Mouse (Mus musculus) ovary, postnatal 10 days (tissue): Measurements from ENCODE around the gene Palld.
A peak's percentile ranks its signal among the peaks of the same experiment; 100 is the strongest.

Experiments
- DNase-seq: peaks from one replicate; pipeline ENCODE4 v3.0.0; 2022; ENCODE audit warnings: low spot score

The Palld gene

GRCm38 (mm10) chr8:61502277-61502676 lies 400.2 kb downstream of the Palld start:
- DNase-seq: no peak

DNA sequence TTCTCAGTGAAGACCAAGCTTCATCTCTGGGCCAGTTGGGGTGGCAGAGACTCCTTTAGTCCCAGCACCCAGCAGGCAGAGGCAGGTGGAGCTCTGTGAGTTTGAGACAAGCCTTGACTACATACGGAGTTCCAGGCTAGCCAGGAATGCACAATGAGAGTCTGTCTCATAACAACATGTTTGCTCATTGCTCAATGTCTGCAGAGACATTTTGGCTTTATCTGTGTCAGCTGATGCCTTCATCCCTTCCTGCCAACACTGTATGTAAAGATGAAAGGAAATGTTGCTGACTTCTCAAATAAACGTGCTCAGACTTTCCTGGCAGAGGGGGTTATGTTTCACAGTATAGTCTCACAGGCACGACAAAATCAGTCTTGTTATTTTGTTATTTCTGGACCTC lies 401.6 kb downstream of the Palld start:
- DNase-seq: no peak

DNA sequence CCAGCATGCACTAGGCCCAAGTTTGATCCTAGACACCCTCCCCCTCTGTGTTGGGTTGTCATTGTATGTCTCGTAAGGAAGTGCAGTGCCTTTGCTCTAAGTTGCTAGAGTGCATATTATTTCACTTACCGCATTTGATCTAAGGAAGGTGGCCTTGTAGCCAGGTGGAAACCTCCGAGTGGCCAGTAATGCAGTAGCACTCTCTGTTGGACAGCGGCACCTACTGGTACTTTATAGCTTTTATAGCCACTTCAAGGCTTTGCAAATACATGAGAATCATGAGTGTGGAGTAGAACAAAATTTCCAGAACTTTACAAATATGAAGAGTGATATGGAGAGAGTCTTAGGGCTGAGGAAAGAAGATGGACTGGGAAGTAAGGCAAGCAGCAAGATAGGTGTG lies 403.5 kb downstream of the Palld start:
- no peak for DNase-seq

GRCm38 (mm10) chr8:61497110-61497509 lies 405.4 kb downstream of the Palld start:
- DNase-seq: no peak

GRCm38 (mm10) chr8:61488631-61489030 lies 413.9 kb downstream of the Palld start:
- DNase-seq: no peak

GRCm38 (mm10) chr8:61487597-61488156 lies 414.8 kb downstream of the Palld start, which contains the start of gene Cbr4:
Cbr4 (plus strand) TSS chr8:61487734.
- DNase-seq: peak; percentile 68

DNA sequence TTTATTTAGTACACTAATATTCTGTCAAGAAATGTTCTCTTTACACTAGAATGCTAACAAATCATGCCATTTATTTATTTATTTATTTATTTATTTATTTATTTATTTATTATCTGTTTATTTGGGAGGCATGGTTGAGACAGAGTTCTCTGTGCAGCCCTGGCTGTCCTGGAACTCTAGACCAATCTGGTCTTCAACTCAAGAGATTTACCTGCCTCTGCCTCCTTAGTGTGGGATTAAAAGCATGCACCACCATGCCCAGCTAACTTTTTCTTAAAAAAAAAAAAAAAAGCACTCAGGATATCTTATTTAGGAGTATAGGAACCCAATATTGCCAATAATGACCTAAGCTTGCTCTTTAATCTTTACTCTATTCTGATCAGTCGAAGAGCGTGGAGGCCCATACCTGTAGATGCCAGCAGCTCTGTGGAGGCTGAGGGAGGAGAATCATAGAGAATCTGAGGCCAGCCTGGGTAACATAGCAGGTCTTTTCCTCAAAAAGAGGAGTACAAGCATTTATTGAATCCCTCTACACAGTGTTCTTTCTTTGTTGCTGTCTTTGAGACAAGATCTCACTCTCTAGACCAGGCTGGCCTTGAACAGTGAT lies 415.5 kb downstream of the Palld start:
- no peak for DNase-seq

DNA sequence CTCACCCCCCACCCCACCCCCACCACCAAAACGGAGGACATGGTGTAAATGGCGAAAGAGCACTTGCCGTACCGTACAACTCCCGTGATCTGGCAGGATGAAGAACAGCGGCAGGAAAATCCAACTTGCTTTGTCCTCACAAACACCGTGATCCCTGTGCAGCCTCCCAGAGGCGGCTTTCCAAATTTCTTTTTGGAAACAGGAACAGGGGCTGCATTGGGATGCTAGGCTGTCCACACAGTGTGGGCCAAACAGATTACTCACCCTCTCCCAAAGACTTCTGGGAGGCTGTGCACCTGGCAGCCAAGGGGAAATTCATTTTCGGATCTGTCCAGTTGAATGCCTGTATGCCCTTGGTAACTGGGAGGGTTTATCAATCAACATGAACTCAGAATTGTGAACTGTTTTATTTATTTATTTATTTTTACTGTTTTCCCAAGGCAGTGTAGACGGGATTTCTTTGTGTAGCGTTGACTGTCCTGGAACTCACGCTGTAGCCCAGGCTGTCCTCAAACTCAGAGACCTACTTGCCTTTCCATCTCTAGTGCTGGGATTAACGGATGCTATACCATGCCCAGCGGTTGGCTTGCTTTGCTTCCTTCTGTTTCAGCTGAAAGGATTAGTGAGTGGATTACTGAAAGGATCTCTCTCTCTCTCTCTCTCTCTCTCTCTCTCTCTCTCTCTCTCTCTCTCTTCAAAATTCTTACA lies 422.1 kb downstream of the Palld start:
- DNase-seq: no peak

GRCm38 (mm10) chr8:61479506-61480214 lies 422.8 kb downstream of the Palld start:
- DNase-seq: no peak

GRCm38 (mm10) chr8:61478793-61479192 lies 423.7 kb downstream of the Palld start:
- no peak for DNase-seq

DNA sequence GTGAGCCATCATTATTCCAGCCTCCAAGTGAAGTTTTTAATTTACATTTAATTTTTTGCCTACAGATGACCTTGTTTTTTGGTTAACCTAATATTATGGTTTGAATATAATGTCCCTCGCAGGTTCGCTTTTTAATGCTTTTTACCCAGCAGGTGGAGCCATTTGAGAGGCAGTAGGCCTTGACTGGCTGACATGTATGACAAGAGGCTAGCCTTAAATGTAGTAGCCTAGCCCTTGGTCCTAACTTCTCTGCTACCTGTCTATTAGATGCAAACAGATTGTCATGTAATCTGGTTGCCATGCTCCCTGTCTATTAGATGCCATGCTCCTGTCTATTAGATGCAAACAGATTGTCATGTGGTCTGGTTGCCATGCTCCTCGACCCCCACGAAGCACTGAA lies 424.3 kb downstream of the Palld start:
- DNase-seq: no peak

- no peak for DNase-seq
Observed at GRCm38 (mm10) chr8:61476160-61476559, 426.3 kb downstream of the Palld start.

DNA sequence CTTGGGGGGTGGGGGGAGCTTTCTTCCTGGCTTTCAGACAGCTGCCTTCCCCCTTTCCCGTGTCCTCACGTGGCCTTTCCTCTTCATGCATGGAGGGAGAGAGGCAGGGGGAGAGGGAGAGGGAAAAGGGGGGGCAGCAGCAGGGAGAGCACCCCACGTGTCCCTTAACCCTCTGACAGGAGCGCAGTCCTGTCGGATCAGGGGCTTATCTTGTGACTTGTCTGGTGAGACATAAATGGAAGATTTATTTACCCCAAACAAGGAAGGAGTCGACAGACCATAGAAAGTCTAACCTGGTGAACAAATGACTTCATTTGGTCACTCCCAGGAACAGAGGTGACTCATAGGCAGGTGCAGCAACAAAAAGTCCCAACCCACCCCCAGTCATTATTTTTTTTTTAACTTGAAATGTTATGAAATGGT lies 427.2 kb downstream of the Palld start:
- DNase-seq: no peak

- DNase-seq: no peak
Observed at GRCm38 (mm10) chr8:61470213-61470612, 432.3 kb downstream of the Palld start.

DNA sequence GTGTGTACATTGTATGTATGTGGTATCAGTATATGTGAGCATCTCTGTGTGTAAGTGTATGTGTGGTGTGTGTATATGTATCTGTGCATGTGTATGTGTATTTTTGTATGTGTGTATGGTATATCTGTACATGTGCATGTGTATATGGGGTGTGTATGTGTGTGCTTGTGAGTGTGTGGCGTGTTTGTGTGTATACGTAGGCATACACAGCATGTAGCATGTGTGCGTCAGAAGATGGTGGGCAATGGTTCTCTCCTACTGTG lies 435.0 kb downstream of the Palld start:
- DNase-seq: no peak

GRCm38 (mm10) chr8:61466696-61467552 lies 435.6 kb downstream of the Palld start:
- no peak for DNase-seq

GRCm38 (mm10) chr8:61464393-61464792 lies 438.1 kb downstream of the Palld start:
- no peak for DNase-seq

DNA sequence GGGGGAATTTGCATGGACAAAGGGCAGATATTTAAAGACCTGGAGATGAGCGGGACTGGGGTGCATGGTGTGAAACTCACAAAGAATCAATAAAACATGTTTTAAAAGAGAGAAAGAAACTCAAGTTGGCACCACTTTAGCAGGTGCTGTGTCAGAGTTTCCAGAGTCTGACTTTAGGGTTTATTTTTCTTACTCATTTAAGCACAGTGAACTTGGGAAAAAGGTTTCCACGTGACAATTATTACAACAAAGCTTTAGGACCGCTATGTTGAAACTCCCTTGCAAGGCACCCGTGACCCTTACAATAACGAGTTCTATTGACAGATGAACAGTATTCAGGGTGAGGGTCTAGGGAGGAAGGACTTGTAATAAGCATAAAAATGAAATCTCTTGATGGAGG lies 440.3 kb downstream of the Palld start:
- DNase-seq: no peak
